In genomic region chr4:101185216-101185615, GRCm38 (mm10) we compare ENCODE assay signal across 15 mouse cellular contexts.
A peak's percentile ranks its signal among the peaks of the same experiment; 100 is the strongest.
DNase-seq lines count a peak whose midpoint lies in the region; ATAC-seq and TF ChIP-seq lines count a peak whose summit lies in the region.
"Had no signal": no experiment of that assay in that cellular context is flagged by ENCODE, and none has a peak within 500 bp of the region (broad histone marks: within the 10 kb centered on the region; RNA-seq: fewer than 3 reads in every experiment).

No protein-coding gene starts in this region.

- no peak for ATAC-seq in liver, embryonic 12.5 days
- ATAC-seq in megakaryocyte-erythroid progenitor cell, adult 5-6 weeks (replicated peaks; ENCODE audit: low FRiP score, low TSS enrichment, poor library complexity, severe bottlenecking), result no peak
- ATAC-seq in forebrain, embryonic 11.5 days (replicated peaks; ENCODE audit: low FRiP score), result no peak
- ATAC-seq: forebrain, postnatal 0 days; intestine, embryonic 16.5 days had no signal

- DNase-seq in liver, result no peak
- peak; percentile 61 for DNase-seq in CD4-positive, CD25-positive, alpha-beta regulatory T cell, adult 2 months (ENCODE audit: low read depth, low spot score)
- DNase-seq in forebrain, embryonic 11.5 days (ENCODE audit: low spot score), result no peak
- DNase-seq in left cerebral cortex, adult 9 months (ENCODE audit: low spot score in 2 of 2), result no peak
- DNase-seq: cerebellum, postnatal 36 days; forebrain, postnatal 0 days; heart, postnatal 4 days; liver, embryonic 13.5 days had no signal

- peaks cover 35% of the 10 kb centered on the region for H3K4me1 ChIP-seq in liver, embryonic 12.5 days
- peaks cover 6% of the 10 kb centered on the region; the same call in 1 of the 2 replicates for H3K4me1 ChIP-seq in bone marrow, adult 2 months (ENCODE audit: control insufficient read depth, insufficient read depth, low read length)
- H3K4me1 ChIP-seq in forebrain, embryonic 11.5 days (replicated peaks; ENCODE audit: control insufficient read depth, insufficient read depth, low read length), result no peaks in the 10 kb centered on the region

- no peaks in the 10 kb centered on the region for H3K27me3 ChIP-seq in liver, embryonic 12.5 days (replicated peaks)
- H3K27me3 ChIP-seq in forebrain, embryonic 11.5 days (ENCODE audit: control insufficient read depth, insufficient read depth, low read length), result no peaks in the 10 kb centered on the region
- H3K27me3 ChIP-seq: liver, embryonic 13.5 days had no signal

- no peak overlapping the region for H3K4me2 ChIP-seq in liver, embryonic 12.5 days
- no peak overlapping the region for H3K4me2 ChIP-seq in forebrain, embryonic 11.5 days (ENCODE audit: low read depth, low read length, severe bottlenecking)
- H3K4me2 ChIP-seq: liver, embryonic 13.5 days had no signal

- no peak for TF ChIP-seq CTCF in bone marrow, adult 2 months (IDR thresholded peaks at IDR 0.05; ENCODE audit: control insufficient read depth, insufficient read depth, low read length)

- no peak for TF ChIP-seq POLR2A in bone marrow, adult 2 months (IDR thresholded peaks at IDR 0.05; ENCODE audit: borderline replicate concordance, control insufficient read depth, low read depth, low read length)

- no peak overlapping the region for H3K9ac ChIP-seq in liver, embryonic 12.5 days
- no peak overlapping the region for H3K9ac ChIP-seq in forebrain, embryonic 11.5 days (ENCODE audit: low read length)
- H3K9ac ChIP-seq: forebrain, postnatal 0 days; liver, embryonic 13.5 days had no signal

- 0 out of 2 replicates have a peak overlapping the region, but pooled peaks have one; percentile 17 for H3K27ac ChIP-seq in liver, embryonic 12.5 days
- peak overlapping the region; percentile 93 for H3K27ac ChIP-seq in bone marrow, adult 2 months (ENCODE audit: control insufficient read depth, insufficient read depth, low read depth, low read length, poor library complexity)
- H3K27ac ChIP-seq in macrophage, result peak overlapping the region; percentile 10; the same call in 1 of the 2 replicates
- no peak overlapping the region for H3K27ac ChIP-seq in forebrain, embryonic 11.5 days (ENCODE audit: low read depth, low read length)
- H3K27ac ChIP-seq: liver, embryonic 13.5 days; midbrain, embryonic 10.5 days had no signal

- no peaks in the 10 kb centered on the region for H3K9me3 ChIP-seq in liver, embryonic 12.5 days (replicated peaks)
- H3K9me3 ChIP-seq in forebrain, embryonic 11.5 days (ENCODE audit: control insufficient read depth, low read length), result no peaks in the 10 kb centered on the region
- H3K9me3 ChIP-seq: G1E; liver, embryonic 13.5 days; midbrain, embryonic 10.5 days had no signal

- WGBS in liver, embryonic 12.5 days (ENCODE audit: insufficient replicate concordance), result 50% methylated on average over 3 of the region's 3 CpGs
- 18% methylated on average over 3 of the region's 3 CpGs for WGBS in bone marrow, adult 2 months
- WGBS in macrophage (ENCODE audit: missing documents), result 17% methylated on average over 3 of the region's 3 CpGs
- 75% methylated on average over 3 of the region's 3 CpGs for WGBS in forebrain, embryonic 11.5 days

- no peaks in the 10 kb centered on the region; the same call in 1 of the 2 replicates for H3K79me2 ChIP-seq in macrophage (ENCODE audit: inconsistent target)

- H3K4me3 ChIP-seq in liver, embryonic 12.5 days, result no peak overlapping the region
- no peak overlapping the region for H3K4me3 ChIP-seq in bone marrow, adult 2 months (replicated peaks; ENCODE audit: control insufficient read depth, low read depth, low read length)
- no peak overlapping the region for H3K4me3 ChIP-seq in macrophage (ENCODE audit: inconsistent target)
- H3K4me3 ChIP-seq in forebrain, embryonic 11.5 days (ENCODE audit: low read depth, low read length), result no peak overlapping the region
- H3K4me3 ChIP-seq: liver, embryonic 13.5 days; midbrain, embryonic 10.5 days had no signal

- peaks cover 84% of the 10 kb centered on the region for H3K36me3 ChIP-seq in liver, embryonic 12.5 days
- peaks cover 52% of the 10 kb centered on the region for H3K36me3 ChIP-seq in macrophage (ENCODE audit: inconsistent target)
- H3K36me3 ChIP-seq in forebrain, embryonic 11.5 days (ENCODE audit: control insufficient read depth, insufficient read depth, low read length), result no peaks in the 10 kb centered on the region; the same call in 1 of the 2 replicates
